Mouse (Mus musculus) skeletal muscle tissue, adult 2 months (tissue): ENCODE measurements around the gene Olfr1302.

ENCODE experiments used
- DNase-seq: peaks from one replicate; pipeline ENCODE4 v3.0.0-alpha.2; 2012; ENCODE audit warnings: low read depth, low spot score

Olfr1302 gene

DNA sequence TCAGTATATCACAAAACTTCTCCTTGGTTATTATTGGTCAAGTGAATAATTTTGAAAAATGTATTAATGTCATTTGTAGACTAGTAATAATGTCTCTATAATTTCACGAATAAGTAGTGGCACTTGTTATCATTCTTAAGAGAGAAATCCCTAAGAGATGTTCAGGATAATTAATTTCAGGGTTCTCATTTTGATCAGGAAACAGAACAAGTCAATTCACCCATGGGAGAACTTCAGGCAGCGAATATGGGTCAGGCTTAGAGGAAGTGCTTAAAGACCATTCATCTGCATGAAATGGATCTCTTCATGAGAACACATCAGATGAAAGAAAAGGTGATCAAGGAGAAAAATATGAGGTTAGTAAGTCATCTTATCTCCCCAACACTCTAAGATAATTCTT is at the start of gene Olfr1302:
Olfr1302 (plus strand) TSS at position 301 of the 400 bp plus-strand sequence.
- DNase-seq: no peak

DNA sequence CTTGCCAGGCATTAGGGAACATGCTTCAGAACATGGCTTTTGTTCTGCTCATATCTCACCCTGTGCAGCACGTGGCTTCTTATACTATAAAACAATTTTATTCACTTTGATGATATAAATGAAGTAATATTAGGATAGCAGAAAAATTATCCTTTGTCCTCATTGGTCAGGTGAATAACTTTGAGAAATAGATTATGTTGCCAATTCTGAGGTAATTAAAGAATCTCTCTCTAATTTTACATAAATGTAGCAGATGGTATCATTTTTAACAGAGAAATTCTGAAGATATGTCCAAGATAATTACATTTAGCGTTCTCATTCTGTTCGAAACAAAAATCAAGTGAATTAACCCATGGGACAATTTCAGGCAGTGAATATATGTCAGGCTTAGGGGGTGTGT is 26.5 kb upstream of the Olfr1302 start, which contains the start of gene Olfr1301:
Olfr1301 (plus strand) TSS at position 301 of the 400 bp plus-strand sequence.
- DNase-seq: no peak

DNA sequence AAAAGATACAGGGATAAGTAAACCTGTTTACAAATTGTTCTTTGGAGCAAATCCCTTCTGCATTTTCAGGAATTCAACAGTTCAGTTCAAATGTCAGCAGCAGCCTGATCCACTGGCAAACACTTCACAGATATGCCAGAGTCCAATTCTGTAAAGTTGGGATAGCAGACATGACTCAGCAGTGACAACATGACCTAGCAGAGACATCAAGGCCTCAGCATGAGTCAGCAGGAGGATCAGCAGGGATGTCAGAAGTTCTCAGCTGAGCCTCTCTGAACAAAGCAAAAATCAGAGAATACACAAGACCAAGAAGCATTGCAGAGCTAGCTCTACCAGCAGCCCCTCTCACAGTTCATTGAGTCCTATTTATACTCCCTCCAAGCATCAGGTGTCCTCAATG is 35.7 kb downstream of the Olfr1302 start:
- no peak for DNase-seq

DNA sequence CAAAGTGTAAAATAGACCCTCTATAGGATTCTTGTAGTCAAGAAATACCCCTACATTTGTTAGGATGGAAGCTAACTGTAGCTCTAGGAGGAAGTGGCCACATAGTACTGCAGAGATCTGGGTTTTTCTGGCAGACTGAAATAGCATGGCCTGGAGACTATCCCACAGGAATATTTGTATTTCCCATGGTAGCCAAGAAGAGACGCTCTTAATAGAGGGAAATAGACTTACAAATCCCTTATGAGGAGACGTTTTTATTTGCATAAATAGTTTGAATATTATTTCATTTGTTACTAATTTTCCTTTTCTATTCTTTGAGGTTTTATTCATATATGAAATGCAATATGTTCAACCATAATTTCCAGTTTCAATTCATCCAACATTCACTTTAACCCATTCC is 43.0 kb downstream of the Olfr1302 start, which contains the start of gene Olfr1303:
Olfr1303 (minus strand) TSS at position 101 of the 400 bp plus-strand sequence.
- no peak for DNase-seq
